Mouse (Mus musculus) kidney, adult 2 months (tissue): Measurements from ENCODE around the gene Rdm1.
"Not testable (repeated sequence)": the region's sequence is repeated elsewhere in the genome, so short reads cannot be mapped to it uniquely, and the experiment has no call there.

Experiments
- CTCF ChIP-seq: fragments of 200-500 bp; conservative IDR thresholded peaks from 2 replicates; pipeline ENCODE4 v1.5.1; 2011; ENCODE audit warnings: low read depth, mild to moderate bottlenecking, control low read depth, low read length, moderate library complexity, mixed read lengths; ENCODE audit not compliant: insufficient read depth, insufficient read length
- POLR2A ChIP-seq: fragments of 200-500 bp; IDR thresholded peaks from one replicate; pipeline ENCODE4 v1.6.1; 2011; ENCODE audit warnings: low read depth, low read length, control low read depth

GRCm38 (mm10) chr11:101645043-101645410 is 18.0 kb downstream of the Rdm1 start:
- not testable (repeated sequence) for TF ChIP-seq CTCF, POLR2A
